Mouse (Mus musculus) MEL (cell line): ENCODE data around the gene Nr2c1. TPM values are rescaled to one million over a fixed set of nuclear protein-coding genes. Genes with fewer than 3 reads are reported as not detected.

Source experiments
- DNase-seq: peaks from one replicate; pipeline ENCODE4 v3.0.0; 2011; ENCODE audit warnings: low read depth, low spot score
- H3K27ac ChIP-seq: 2 replicates; pipeline ENCODE4 v1.5.1; 2012; ENCODE audit warnings: low read depth, mild to moderate bottlenecking, control low read depth, low read length, moderate library complexity; ENCODE audit not compliant: control insufficient read depth
- H3K27me3 ChIP-seq, 2 experiments: fragments of 150-350 bp in 1 of 2; sonication (generic) in 1 of 2; 2 replicates each; pipeline ENCODE4 v1.6.1; 2012; ENCODE audit warnings: low read length in 2 of 2, mild to moderate bottlenecking in 2 of 2, improper control_type of control experiment in 1 of 2, moderate library complexity in 1 of 2; ENCODE audit not compliant: insufficient read depth in 2 of 2, control insufficient read depth in 1 of 2
- H3K36me3 ChIP-seq, 2 experiments: 2 replicates each; pipeline ENCODE4 v1.6.1; 2012 to 2014; ENCODE audit warnings: low read length in 2 of 2, improper control_type of control experiment in 1 of 2, inconsistent platforms in 1 of 2, mild to moderate bottlenecking in 1 of 2; ENCODE audit not compliant: insufficient read depth in 2 of 2, control insufficient read depth in 1 of 2
- H3K4me1 ChIP-seq, 2 experiments: fragments of 150-350 bp in 1 of 2; sonication (generic) in 1 of 2; 2 replicates each; pipeline ENCODE4 v1.6.1; 2012; ENCODE audit warnings: low read length in 2 of 2, improper control_type of control experiment in 1 of 2, mild to moderate bottlenecking in 1 of 2; ENCODE audit not compliant: insufficient read depth in 2 of 2, control insufficient read depth in 1 of 2
- H3K4me3 ChIP-seq, 2 experiments: fragments of 150-350 bp in 1 of 2; sonication (generic) in 1 of 2; 2 replicates each; pipeline ENCODE4 v1.5.1; 2012; ENCODE audit warnings: low read depth in 2 of 2, low read length in 2 of 2, mild to moderate bottlenecking in 2 of 2, moderate library complexity in 2 of 2, control low read depth in 1 of 2, improper control_type of control experiment in 1 of 2; ENCODE audit not compliant: control insufficient read depth in 1 of 2, insufficient read depth in 1 of 2
- H3K79me2 ChIP-seq: 2 replicates; pipeline ENCODE4 v1.6.1; 2012; ENCODE audit warnings: mild to moderate bottlenecking, low read length, moderate library complexity; ENCODE audit not compliant: control insufficient read depth, poor library complexity, insufficient read depth
- H3K9ac ChIP-seq: 2 replicates; pipeline ENCODE4 v1.6.1; 2012; ENCODE audit warnings: low read depth, mild to moderate bottlenecking, control low read depth, low read length, moderate library complexity; ENCODE audit not compliant: control insufficient read depth, poor library complexity, severe bottlenecking
- H3K9me3 ChIP-seq: fragments of 150-350 bp; sonication (generic); replicated peaks from 2 replicates; pipeline ENCODE4 v1.6.1; 2012; ENCODE audit warnings: mild to moderate bottlenecking, low read length, improper control_type of control experiment, moderate library complexity; ENCODE audit not compliant: insufficient read depth
- BHLHE40 ChIP-seq: IDR thresholded peaks from 2 replicates; pipeline ENCODE4 v1.6.1; 2012; ENCODE audit warnings: low read depth, mild to moderate bottlenecking, inconsistent platforms, low read length, improper control_type of control experiment, borderline replicate concordance
- CHD1 ChIP-seq: IDR thresholded peaks from 2 replicates; pipeline ENCODE4 v1.6.1; 2012; ENCODE audit warnings: low read depth, mild to moderate bottlenecking, inconsistent platforms, low read length, improper control_type of control experiment
- CHD2 ChIP-seq: IDR thresholded peaks from 2 replicates; pipeline ENCODE4 v1.6.1; 2011; ENCODE audit warnings: low read length, improper control_type of control experiment
- EP300 ChIP-seq, 2 experiments: IDR thresholded peaks; 2 replicates each; pipeline ENCODE4 v1.6.1; 2011; ENCODE audit warnings: improper control_type of control experiment in 2 of 2, low read length in 2 of 2, low read depth in 1 of 2, mild to moderate bottlenecking in 1 of 2
- ETS1 ChIP-seq: IDR thresholded peaks from 2 replicates; pipeline ENCODE4 v1.6.1; 2012; ENCODE audit warnings: low read depth, mild to moderate bottlenecking, inconsistent platforms, low read length, improper control_type of control experiment, moderate library complexity
- GABPA ChIP-seq: IDR thresholded peaks from 2 replicates; pipeline ENCODE4 v1.6.1; 2012; ENCODE audit warnings: low read depth, mild to moderate bottlenecking, inconsistent platforms, low read length, improper control_type of control experiment, moderate library complexity
- GATA1 ChIP-seq: IDR thresholded peaks from 2 replicates; pipeline ENCODE4 v1.6.1; 2011; ENCODE audit warnings: low read depth, low read length, improper control_type of control experiment
- HCFC1 ChIP-seq: IDR thresholded peaks from 2 replicates; pipeline ENCODE4 v1.6.1; 2012; ENCODE audit warnings: low read depth, mild to moderate bottlenecking, inconsistent platforms, low read length, improper control_type of control experiment, moderate library complexity
- JUND ChIP-seq: IDR thresholded peaks from 2 replicates; pipeline ENCODE4 v1.6.1; 2011; ENCODE audit warnings: low read depth, mild to moderate bottlenecking, improper control_type of control experiment, low read length
- KAT2A ChIP-seq: conservative IDR thresholded peaks from 2 replicates; pipeline ENCODE4 v1.6.1; 2012; ENCODE audit warnings: low read depth, low read length, improper control_type of control experiment, inconsistent platforms
- MAFK ChIP-seq: IDR thresholded peaks from 2 replicates; pipeline ENCODE4 v1.6.1; 2011; ENCODE audit warnings: low read depth, mild to moderate bottlenecking, low read length, improper control_type of control experiment, borderline replicate concordance
- MAX ChIP-seq: IDR thresholded peaks from 2 replicates; pipeline ENCODE4 v1.6.1; 2011; ENCODE audit warnings: low read length, improper control_type of control experiment
- MAZ ChIP-seq: IDR thresholded peaks from 2 replicates; pipeline ENCODE4 v1.6.1; 2012; ENCODE audit warnings: low read depth, mild to moderate bottlenecking, inconsistent platforms, low read length, improper control_type of control experiment
- MEF2A ChIP-seq: IDR thresholded peaks from 2 replicates; pipeline ENCODE4 v1.6.1; 2014; ENCODE audit warnings: low read depth, mild to moderate bottlenecking, inconsistent platforms, low read length, improper control_type of control experiment; ENCODE audit not compliant: poor library complexity, insufficient replicate concordance, severe bottlenecking; ENCODE audit errors: extremely low read depth
- MXI1 ChIP-seq: IDR thresholded peaks from 2 replicates; pipeline ENCODE4 v1.6.1; 2011; ENCODE audit warnings: mild to moderate bottlenecking, low read depth, low read length, improper control_type of control experiment
- MYB ChIP-seq: IDR thresholded peaks from 2 replicates; pipeline ENCODE4 v1.6.1; 2011; ENCODE audit warnings: mild to moderate bottlenecking, low read depth, low read length, improper control_type of control experiment
- MYC ChIP-seq: IDR thresholded peaks from 2 replicates; pipeline ENCODE4 v1.6.1; 2011; ENCODE audit warnings: low read depth, mild to moderate bottlenecking, low read length, improper control_type of control experiment, moderate library complexity
- NELFE ChIP-seq: IDR thresholded peaks from 2 replicates; pipeline ENCODE4 v1.6.1; 2011; ENCODE audit warnings: low read depth, low read length, improper control_type of control experiment
- NRF1 ChIP-seq: IDR thresholded peaks from 2 replicates; pipeline ENCODE4 v1.6.1; 2014; ENCODE audit warnings: low read depth, mild to moderate bottlenecking, inconsistent platforms, low read length, improper control_type of control experiment, moderate library complexity; ENCODE audit not compliant: poor library complexity, insufficient read depth, severe bottlenecking
- POLR2AphosphoS2 ChIP-seq: IDR thresholded peaks from 2 replicates; pipeline ENCODE4 v1.6.1; 2011; ENCODE audit warnings: low read length, improper control_type of control experiment
- POLR2AphosphoS5 ChIP-seq: IDR thresholded peaks from 2 replicates; pipeline ENCODE4 v1.6.1; 2012; ENCODE audit warnings: low read depth, borderline replicate concordance, mild to moderate bottlenecking, inconsistent platforms, low read length, moderate library complexity, mixed read lengths
- RCOR1 ChIP-seq: IDR thresholded peaks from 2 replicates; pipeline ENCODE4 v1.6.1; 2012; ENCODE audit warnings: low read depth, mild to moderate bottlenecking, inconsistent platforms, low read length, improper control_type of control experiment
- SIN3A ChIP-seq: IDR thresholded peaks from 2 replicates; pipeline ENCODE4 v1.6.1; 2012; ENCODE audit warnings: low read length, improper control_type of control experiment, inconsistent platforms
- SMC3 ChIP-seq: IDR thresholded peaks from 2 replicates; pipeline ENCODE4 v1.6.1; 2011; ENCODE audit warnings: low read depth, low read length, improper control_type of control experiment
- TAL1 ChIP-seq: IDR thresholded peaks from 2 replicates; pipeline ENCODE4 v1.6.1; 2012; ENCODE audit warnings: mild to moderate bottlenecking, inconsistent platforms, low read length, moderate library complexity, mixed read lengths
- TCF12 ChIP-seq: IDR thresholded peaks from 2 replicates; pipeline ENCODE4 v1.6.1; 2014; ENCODE audit warnings: low read depth, mild to moderate bottlenecking, inconsistent platforms, low read length, improper control_type of control experiment, moderate library complexity
- USF1 ChIP-seq: IDR thresholded peaks from 2 replicates; pipeline ENCODE4 v1.6.1; 2014; ENCODE audit warnings: low read depth, mild to moderate bottlenecking, inconsistent platforms, low read length, improper control_type of control experiment, moderate library complexity
- USF2 ChIP-seq, 2 experiments: IDR thresholded peaks; 2 replicates each; pipeline ENCODE4 v1.6.1; 2011 to 2012; ENCODE audit warnings: improper control_type of control experiment in 2 of 2, low read length in 2 of 2, borderline replicate concordance in 1 of 2, inconsistent platforms in 1 of 2, low read depth in 1 of 2, mild to moderate bottlenecking in 1 of 2; ENCODE audit not compliant: insufficient read depth in 1 of 2
- ZC3H11A ChIP-seq: IDR thresholded peaks from 2 replicates; pipeline ENCODE4 v1.6.1; 2012; ENCODE audit warnings: low read depth, mild to moderate bottlenecking, inconsistent platforms, low read length, improper control_type of control experiment
- ZKSCAN1 ChIP-seq: IDR thresholded peaks from 2 replicates; pipeline ENCODE4 v1.6.1; 2012; ENCODE audit warnings: low read depth, mild to moderate bottlenecking, inconsistent platforms, low read length, improper control_type of control experiment, moderate library complexity
- ZNF384 ChIP-seq: IDR thresholded peaks from 2 replicates; pipeline ENCODE4 v1.6.1; 2012; ENCODE audit warnings: low read depth, mild to moderate bottlenecking, inconsistent platforms, low read length, improper control_type of control experiment
- polyA plus RNA-seq, 2 experiments: library from polyadenylated mRNA; stranded (reverse) in 1 of 2; unstranded in 1 of 2; fragments of >175 nt in 1 of 2; fragments of >200 nt in 1 of 2; gene quantifications; 2 replicates each; pipeline versions ENCODE4 v1.2.1 to v1.2.4; 2012; ENCODE audit warnings: low replicate concordance in 2 of 2, low read depth in 1 of 2; ENCODE audit not compliant: insufficient read length in 2 of 2, insufficient read depth in 1 of 2, missing spikeins in 1 of 2
- total RNA-seq: library from RNA; depleted of rRNA; stranded (reverse); fragments of 300-350 nt; gene quantifications from 2 replicates; pipeline ENCODE4 v1.2.3, GENCODE M21; 2012

Nr2c1 gene
- total and polyA plus RNA-seq, 3 experiments = 3.3 to 5.7 TPM; not detected in 1

DNA sequence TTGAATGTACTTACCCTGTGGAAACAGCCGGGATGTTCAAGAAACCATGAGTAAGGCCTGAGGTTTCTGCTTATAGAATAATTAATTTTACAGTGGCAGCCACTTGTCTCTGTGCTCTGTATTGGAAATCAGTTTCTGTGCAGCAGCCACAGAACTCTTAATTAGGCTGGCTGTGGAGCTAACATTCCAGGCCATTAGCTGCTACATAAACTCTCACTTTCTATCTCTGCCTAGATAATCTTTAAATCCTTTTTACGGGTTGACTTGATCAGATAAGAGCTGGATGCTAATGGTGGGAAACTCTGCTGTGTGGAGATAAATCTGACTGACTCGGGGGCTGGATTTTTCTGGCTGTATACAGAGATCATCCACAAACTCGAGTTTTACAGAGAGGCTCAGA, 35.4 kb downstream of the Nr2c1 start (continued):
- no peak for TF ChIP-seq MXI1

DNA sequence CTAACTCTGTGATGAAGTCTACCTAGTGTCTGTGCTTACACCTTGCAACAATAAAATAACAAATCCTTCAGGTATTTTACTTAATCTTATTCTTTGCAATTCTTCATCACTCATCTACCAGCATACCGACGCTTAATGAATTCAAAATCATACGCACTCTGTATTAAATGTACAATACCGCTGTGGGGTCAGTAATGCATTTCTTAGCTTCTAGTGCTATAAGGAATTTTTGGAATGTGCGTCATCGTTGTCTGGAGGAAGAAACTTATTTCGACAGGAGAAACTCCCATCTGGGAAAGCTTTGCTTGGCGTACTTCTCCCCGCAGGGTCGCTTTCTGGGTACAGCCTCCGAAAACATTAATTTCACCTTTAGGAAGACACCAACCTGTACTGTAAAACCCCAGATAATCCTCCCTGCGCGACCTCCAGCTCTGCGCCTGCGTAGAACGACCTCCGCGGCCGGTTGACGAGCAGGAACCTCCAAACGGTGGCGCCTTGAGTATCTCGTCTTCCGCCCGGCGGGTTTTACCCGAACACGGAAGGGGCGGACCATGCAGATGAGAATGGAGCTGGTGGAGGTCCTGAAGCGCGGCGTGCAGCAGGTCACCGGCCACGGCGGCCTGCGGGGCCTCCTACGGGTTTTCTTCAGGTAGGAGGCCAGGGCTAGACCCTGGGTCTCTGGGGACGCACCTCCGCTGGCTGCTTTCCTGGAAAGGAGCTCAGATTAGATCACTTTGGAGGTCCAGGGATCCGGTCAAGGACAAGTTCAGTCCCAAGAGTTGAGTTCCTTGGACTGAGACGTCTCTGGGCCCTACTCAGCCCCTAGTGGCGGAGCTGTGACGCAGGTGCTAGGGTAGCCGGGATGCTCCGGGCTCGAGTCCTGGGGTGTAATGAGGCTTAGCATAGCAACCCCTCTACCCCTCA, 50.9 kb downstream of the Nr2c1 start, which contains the start of gene Ndufa12:
TSS of gene Ndufa12 (plus strand) at position 239 of the 924 bp plus-strand sequence.
- Histone ChIP-seq H3K4me3 (peak within 1 kb of the TSS; percentile 91 to 92), H3K9me3 (no peaks in the 10 kb centered on the region), H3K4me1 (peaks cover 0 to 2% of the 10 kb centered on the region in 2 experiments; a peak in 2 of 4 replicates), H3K27ac (peak within 1 kb of the TSS; percentile 65), H3K79me2 (peaks cover 24% of the 10 kb centered on the region), H3K27me3 (no peaks in the 10 kb centered on the region), H3K36me3 (peaks cover 0 to 6% of the 10 kb centered on the region in 2 experiments), H3K9ac (peak within 1 kb of the TSS; percentile 91)
- DNase-seq = peak; percentile 97
- peak; percentile 97 for TF ChIP-seq SIN3A
- no peak; the same call in 1 of the 2 replicates for TF ChIP-seq GATA1
- peak; percentile 40; the same call in 1 of the 2 replicates for TF ChIP-seq ZNF384
- TF ChIP-seq MYB = 0 out of 2 replicates have a peak, but pooled peaks have one; percentile 42
- TF ChIP-seq HCFC1 = peak; percentile 96
- peak; percentile 11; the same call in 1 of the 2 replicates for TF ChIP-seq ZKSCAN1
- TF ChIP-seq USF1 = no peak; the same call in 1 of the 2 replicates
- no peak for TF ChIP-seq CHD2
- TF ChIP-seq BHLHE40 = no peak
- TF ChIP-seq ZC3H11A = no peak
- no peak for TF ChIP-seq JUND
- TF ChIP-seq RCOR1 = peak; percentile 71; the same call in 1 of the 2 replicates
- no peak for TF ChIP-seq MAFK
- TF ChIP-seq ETS1 = peak; percentile 68; the same call in 1 of the 2 replicates
- no peak for TF ChIP-seq USF2 (IDR thresholded peaks at IDR 0.05; ENCODE audit: borderline replicate concordance in 1 of 2, insufficient read depth in 1 of 2, low read depth in 1 of 2, low read length in 2 of 2)
- no peak for TF ChIP-seq MEF2A
- peak; percentile 94 for TF ChIP-seq MYC
- peak; percentile 98 for TF ChIP-seq POLR2AphosphoS2
- TF ChIP-seq EP300 (IDR thresholded peaks at IDR 0.05; ENCODE audit: low read depth in 1 of 2, low read length in 2 of 2) = peak in 1 of 2 experiments; percentile 44; a peak in 2 of 4 replicates
- TF ChIP-seq TAL1 = no peak
- TF ChIP-seq GABPA = peak; percentile 18; the same call in 1 of the 2 replicates
- TF ChIP-seq CHD1 = peak; percentile 52; the same call in 1 of the 2 replicates
- peak; percentile 97 for TF ChIP-seq MXI1
- TF ChIP-seq MAZ = peak; percentile 89; the same call in 1 of the 2 replicates
- TF ChIP-seq TCF12 = peak; percentile 86
- TF ChIP-seq KAT2A = peak; percentile 74; the same call in 1 of the 2 replicates
- TF ChIP-seq NELFE = peak; percentile 97
- TF ChIP-seq SMC3 = peak; percentile 13; the same call in 1 of the 2 replicates
- TF ChIP-seq MAX = peak; percentile 76
- peak; percentile 89 for TF ChIP-seq NRF1
- no peak; the same call in 1 of the 2 replicates for TF ChIP-seq POLR2AphosphoS5
